Mouse (Mus musculus): Measurements from ENCODE around the gene Kirrel.

The Kirrel gene

DNA sequence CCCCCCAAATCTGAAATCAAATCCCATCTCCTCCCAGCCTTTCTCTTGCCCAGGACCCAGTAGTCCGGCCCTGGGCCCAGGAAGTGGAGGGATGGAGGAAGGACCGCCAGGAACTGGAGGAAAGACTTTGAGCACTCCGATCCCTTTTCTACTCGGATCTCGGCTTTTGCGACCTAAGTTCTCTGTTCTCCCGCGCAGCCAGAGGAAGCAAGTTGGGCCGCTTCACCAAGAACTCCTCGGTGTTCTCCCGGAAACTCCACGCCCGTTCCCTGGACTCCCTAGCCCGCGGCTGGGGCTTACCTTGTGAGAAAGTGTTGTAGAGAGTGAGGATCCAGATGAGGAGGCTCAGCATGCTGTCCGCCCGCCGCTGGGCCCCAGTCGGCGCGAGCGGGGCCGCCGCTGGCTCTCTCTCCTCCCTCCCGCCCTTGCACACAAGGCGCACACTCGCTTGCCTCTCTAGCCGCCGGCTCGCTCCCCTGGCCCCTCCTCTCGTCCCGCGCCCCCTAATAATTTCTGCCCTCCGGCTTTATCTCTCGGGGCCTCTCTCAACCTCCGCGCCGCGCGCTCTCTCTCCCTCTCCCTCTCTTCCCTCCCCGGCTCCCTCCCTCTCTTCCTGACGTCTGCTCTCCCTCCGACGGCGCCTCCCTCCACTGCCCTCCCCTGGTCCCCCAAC lies at the start of gene Kirrel:
Gene Kirrel, minus strand, starts transcription at position 652 of the 673 bp plus-strand sequence.
- DNase-seq (ENCODE audit: low spot score): peak; percentile 78

DNA sequence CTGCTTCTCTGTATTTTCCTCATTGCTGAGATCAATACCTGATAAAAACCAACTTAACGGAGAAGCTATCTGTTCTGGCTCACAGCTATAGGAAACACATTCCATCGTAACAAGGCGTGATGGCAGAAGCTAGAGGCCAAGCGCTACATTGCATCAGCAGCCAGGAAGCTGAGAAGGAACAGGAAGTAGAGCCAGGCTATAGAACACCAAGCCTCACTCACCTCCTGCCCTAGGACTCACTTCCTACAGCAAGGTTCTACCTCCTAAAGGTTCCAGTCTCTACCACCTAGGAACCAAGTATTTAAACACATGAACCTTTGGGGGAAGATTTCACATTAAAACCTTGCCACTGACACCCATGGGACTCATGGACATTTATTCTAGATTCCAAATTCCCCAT lies 49.1 kb upstream of the Kirrel start:
- DNase-seq (ENCODE audit: low spot score): no peak

DNA sequence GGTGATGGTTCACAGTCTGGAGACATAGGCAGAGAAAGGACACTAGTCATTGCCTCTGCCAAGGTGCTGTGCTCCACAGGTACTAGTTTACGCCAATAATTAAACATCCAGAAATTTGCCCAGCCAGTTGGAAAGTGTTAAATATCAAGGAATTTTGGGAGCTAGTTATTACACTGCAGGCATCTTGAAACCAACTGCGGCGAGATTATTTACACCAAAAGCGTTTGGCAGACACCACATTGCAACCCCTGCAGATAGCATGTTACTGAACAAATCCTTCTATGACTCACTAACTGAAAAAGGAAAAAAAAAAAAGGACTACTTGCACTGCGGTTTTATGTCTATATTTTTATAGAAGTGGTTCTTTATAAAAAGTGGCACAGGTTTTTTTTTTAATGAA lies 47.8 kb upstream of the Kirrel start:
- DNase-seq (ENCODE audit: low spot score): no peak

DNA sequence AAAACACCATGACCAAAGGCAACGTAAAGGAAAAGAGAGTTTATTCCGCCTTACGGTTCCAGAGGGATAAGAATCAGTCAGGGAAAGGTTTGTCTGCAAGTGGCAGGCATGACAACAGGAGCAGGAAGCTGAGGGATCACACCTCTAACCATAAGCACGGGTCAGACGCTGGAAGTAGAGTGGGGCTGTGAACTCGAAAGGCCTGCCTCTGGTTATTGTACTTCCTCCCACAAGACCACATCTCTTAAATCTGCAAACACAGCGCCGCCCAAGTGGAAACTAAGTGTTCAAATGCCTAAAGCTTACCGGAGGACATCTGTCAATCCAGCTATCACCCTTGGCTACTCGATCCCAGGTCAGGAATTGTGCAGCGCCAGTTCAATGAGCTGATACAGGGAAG lies 40.6 kb upstream of the Kirrel start:
- no peak for DNase-seq (ENCODE audit: low spot score)

DNA sequence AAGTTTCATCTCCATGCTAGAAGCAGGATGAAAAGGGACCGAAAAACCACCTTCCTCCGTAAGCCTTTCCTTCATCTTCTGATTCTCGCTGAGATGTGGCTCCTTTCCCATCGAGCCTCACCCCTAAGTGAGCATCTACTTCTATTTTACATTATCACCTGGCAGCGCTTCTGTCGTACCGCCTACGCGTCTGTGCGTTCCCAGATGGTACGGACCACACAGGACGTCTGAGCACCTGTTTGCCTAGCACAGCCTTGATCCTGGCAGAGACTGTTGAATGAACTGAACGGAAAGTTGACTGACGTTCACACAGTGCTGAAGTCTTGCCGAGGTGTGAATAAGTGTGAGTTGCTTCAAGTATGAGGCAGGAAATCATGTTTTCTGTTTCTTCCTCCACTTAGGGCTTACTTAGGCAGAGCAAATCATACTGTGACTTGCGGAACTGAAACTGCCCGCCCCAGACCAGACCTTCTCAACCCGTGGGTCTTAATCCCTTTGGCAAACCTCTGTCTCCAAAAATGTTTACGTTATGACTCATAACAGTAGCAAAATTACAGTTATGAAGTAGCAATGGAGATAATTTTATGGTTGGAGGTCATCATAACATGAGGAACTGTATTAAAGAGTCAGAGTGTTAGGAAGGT lies 39.8 kb upstream of the Kirrel start:
- DNase-seq (ENCODE audit: low spot score): no peak

DNA sequence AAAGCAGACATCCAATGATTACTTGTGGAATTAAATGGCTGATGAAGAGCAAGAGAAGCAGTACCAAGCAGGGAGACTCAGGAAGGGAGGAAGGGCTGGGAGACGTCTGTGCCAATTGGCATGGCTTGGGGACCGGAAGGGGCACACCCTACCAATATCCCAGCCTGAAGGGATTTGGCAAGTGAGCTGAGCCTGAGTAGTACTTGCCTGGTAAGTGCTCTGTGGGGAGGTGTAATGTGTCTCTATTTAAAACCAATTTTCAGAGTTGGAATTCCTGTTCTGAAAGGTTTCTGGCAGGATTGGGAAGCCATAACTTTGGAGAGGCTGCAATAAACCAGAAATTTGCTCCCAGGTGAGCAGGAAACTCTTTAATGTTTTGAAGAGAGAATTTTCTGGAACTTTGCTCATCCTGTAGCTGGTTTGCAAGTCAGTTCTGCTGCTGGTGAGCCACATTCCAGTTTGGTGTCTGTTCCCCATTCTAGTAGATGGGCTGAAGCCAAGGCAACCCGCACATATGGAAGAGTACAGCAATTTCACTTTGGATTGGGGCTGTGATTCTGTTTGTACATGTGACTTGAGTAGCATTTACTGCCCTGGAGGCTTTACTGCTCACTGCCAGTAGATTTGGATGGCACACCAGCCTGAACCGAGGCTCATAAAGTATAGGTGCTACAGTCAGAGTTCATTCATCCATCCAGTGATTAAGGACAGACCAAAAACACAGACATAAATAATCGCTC lies 32.0 kb upstream of the Kirrel start:
- DNase-seq (ENCODE audit: low spot score): no peak

DNA sequence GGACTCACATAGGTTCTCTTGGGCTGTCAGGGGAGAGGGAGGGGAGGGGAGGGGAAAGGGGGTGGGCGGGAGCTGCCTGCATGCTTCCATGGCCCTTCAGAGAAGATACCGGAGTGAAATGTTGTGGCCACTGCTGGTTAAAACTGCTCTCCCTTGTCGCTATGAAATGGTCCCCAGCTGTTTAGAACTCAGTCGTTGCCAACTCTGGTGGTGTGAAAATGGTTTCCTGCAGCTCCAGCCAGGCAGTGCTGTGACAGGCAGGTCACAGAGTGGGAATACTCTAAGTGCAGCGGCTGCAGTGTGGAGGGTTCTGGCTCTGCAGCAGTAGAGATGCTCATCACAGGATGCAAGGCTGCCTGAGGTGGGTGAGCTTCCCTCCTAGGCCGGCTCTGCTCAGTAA lies 22.1 kb upstream of the Kirrel start:
- no peak for DNase-seq (ENCODE audit: low spot score)

DNA sequence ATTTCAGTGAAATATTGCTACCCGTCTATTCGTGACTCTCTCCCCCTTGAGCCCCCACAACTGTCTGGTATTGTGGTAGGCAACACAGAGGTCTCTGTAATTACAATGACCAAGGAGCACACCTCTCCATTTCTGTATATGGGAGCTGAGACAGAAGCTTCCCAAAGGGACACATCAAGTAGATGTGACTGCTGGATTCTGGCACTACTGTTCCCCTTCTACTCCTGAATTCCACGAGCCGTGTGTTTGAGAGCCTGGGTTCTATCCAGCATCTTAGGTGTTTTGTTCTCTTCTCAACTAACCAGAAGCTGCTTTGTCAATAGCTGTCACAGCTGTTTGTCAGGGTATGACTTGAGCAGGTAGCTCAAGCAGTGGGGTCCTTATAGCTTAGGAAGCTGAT lies 20.5 kb upstream of the Kirrel start:
- DNase-seq (ENCODE audit: low spot score): no peak

DNA sequence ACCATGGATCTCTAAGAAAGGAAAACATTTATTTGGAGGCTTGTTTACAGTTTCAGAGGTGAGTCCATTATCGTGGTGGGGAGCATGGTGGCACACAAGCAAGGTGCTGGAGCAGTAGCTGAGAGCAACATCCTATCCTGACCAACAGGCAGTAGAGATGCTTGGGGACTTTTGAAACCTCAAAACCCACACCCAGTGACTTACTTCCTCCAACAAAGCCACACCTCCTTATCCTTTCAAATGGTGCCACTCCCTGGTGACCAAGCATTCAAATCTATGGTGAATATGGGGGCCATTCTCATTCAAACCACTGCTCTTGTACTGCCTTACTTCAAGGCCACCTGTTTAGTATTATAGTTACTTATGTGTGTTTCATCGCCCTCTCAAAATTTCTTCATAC lies 20.0 kb upstream of the Kirrel start:
- no peak for DNase-seq (ENCODE audit: low spot score)

DNA sequence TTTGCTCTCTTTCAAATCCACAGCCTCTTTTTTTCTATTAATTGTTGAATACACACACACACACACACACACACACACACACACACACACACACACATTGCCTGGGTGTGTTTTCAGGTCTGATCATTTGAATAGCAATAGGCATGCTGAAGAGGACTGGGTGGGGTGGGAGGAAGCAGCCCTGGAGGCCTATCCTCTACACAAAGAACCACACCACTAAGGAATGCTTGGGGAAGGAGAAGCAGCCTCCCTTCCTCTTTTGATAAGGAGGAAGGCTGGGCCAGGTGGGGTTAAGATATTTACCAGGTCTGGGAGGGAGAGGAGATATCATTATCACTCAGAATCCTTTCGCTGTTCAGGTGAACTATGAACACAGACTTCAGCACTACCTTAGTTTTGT lies 19.2 kb upstream of the Kirrel start:
- no peak for DNase-seq (ENCODE audit: low spot score)

DNA sequence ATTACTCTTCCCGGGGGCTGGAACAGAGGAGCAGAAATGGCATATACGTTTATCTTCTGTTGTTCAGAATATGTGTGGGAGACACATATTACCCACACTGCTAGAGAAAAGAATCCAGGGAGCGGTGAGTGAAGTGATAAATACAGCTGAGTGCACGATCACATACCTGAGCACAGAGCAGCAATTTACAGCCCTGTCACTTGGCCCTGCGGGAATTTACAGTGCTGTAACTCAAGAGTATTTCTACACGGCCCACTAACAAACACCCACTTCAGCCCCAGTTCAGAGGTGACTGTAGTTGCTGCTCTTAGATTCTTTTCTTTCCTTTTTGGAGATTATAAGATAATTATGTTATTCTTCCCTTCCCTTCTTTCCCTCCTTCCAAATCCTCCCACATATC lies 18.8 kb upstream of the Kirrel start:
- no peak for DNase-seq (ENCODE audit: low spot score)

DNA sequence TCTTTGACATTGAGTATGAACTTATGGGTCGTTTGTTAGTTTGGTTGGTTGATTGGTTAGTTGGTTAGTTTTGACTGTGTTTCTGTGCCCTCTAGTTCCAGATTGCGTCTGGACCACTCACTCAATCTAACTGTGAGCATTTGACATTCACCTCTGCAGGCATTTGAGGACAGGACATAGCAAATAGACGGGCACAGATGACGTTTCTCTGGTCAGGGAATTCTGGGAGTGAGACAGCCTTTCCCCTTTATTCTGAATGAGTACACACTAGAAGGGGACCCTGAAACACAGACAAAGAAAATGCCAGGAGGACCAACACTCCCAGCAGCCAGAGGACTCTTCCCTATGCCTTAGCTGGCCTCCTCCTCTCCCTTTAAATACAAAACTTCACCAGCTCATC lies 2.1 kb upstream of the Kirrel start:
- no peak for DNase-seq (ENCODE audit: low spot score)

DNA sequence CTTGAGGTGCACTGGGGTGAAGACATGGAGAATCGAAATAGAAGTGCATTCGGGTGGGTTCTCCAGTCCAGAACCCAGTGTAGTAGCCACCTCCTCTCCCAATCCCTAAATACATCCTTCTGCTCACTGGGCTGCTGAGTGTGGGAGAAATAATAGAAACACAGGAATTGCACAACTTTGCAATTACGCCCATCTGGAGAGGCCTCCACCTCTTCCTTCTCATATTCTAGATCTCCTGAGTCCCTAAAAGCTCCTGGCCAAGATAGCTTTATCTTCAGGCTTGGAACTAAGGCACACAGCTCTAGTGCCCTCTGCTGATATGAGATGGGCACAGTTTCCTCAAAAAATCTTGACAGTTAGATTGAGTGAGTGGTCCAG lies 880 bp upstream of the Kirrel start:
- no peak for DNase-seq (ENCODE audit: low spot score)

DNA sequence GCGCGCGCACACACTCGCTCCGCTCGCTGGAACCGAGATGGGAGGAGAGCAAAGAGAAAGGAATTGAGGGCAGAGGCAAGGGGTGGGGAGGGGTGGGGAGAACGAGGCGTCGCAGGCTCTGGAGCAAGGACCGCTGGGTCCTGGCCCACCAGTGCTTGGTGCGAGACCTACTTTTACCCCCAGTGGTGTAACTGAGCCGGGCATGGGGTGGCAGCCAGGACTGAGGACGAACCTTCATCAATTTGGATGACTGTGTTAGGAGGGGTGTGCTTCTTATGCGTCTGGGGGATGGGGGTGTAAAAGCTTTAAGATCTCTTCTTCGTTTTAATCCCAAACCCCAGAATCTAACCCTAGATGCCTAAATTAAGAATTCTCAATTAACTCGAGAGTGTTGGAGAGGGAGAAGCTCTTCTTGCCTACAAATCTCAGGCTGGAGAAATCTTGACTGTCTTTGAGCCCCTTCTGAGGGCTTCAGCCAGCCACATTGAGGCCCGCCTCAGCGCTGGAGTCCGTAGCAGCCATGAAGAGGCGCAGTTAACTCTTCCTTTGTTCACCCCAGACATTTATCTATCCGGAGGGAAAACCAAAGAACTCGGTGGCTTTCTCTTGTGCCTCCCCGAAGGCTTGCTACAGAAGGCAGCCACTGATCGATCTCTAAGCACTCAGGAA lies 356 bp upstream of the Kirrel start:
- no peak for DNase-seq (ENCODE audit: low spot score)

DNA sequence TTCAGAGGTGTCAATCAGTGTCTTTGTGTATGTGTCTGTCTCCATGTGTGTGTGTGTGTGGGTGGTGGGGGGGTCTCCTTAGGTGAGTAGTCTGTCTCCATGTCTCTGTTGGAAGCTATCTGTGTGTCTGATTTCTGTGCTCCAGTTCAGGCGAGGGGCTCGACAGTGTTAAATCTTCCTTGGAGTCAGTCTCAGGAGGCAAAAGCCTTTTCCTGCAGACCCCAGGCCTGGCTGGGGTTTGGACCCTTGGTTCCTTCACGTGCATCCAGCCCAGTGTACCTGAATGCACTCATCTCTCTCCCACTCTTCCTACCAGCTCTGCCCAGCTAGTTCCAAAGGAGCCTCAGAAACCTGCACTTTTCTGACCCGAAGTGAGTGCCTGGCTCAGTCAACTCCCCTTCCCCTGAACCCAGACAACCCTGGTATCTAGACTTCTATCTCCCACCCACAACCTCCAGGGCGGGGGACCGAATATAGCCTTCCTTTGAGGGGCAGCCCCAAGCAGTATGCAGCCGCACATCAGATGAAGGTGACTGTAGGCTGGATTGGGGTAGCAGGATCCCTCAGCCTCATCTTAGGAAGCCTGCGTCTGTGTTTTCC lies 961 bp downstream of the Kirrel start:
- DNase-seq (ENCODE audit: low spot score): no peak

DNA sequence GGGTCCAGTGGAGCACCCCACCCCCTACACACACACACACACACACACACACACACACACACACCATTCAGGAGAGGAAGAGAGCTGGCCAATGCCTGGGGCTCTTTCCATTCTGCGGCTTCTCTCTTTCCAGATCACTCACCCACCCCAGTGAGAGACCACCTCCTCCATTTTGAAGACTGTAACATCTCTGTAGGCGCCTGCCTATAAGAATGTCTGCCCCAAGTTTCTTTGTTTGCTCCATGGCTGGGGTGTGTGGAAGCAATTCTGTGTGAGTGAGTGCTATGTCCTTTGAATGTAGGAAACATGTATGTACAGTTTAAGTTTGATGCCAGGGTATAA lies 1.5 kb downstream of the Kirrel start:
- no peak for DNase-seq (ENCODE audit: low spot score)

DNA sequence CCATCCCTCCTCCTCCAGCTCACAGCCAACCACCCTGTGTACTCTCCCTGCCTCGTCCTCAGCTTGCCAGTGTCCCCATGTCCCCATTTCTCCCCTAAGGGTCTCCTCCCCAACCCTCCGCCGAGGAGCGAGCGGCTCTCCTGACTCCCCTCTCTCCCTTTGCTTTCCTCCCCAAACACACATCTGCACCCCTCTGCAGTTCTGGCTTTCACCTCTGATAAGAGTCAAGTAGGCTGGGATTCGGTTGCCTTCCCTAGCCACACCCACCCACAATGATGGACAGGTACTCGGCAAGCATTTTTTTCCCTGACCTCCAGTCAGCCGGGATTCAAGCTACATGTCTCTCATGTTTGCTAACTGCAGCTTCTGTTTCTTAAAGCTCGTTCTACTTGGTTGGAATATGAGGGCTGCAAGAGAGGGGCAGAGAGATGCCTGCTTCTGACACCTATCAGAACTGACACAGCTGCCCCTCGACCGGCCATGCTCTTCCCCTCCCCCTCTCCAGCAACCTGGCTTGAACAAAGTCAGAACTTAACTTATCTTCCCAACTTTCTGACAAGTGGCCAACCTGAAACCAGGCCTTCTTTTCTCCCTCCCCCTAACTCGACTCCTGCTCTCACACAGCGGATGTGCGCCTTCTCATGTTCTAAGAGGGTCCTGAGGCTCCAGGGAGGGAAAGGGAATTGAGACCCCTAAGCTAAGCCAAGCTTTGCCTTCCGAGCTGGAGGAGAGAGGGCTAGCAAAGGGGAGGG lies 2.0 kb downstream of the Kirrel start:
- no peak for DNase-seq (ENCODE audit: low spot score)

DNA sequence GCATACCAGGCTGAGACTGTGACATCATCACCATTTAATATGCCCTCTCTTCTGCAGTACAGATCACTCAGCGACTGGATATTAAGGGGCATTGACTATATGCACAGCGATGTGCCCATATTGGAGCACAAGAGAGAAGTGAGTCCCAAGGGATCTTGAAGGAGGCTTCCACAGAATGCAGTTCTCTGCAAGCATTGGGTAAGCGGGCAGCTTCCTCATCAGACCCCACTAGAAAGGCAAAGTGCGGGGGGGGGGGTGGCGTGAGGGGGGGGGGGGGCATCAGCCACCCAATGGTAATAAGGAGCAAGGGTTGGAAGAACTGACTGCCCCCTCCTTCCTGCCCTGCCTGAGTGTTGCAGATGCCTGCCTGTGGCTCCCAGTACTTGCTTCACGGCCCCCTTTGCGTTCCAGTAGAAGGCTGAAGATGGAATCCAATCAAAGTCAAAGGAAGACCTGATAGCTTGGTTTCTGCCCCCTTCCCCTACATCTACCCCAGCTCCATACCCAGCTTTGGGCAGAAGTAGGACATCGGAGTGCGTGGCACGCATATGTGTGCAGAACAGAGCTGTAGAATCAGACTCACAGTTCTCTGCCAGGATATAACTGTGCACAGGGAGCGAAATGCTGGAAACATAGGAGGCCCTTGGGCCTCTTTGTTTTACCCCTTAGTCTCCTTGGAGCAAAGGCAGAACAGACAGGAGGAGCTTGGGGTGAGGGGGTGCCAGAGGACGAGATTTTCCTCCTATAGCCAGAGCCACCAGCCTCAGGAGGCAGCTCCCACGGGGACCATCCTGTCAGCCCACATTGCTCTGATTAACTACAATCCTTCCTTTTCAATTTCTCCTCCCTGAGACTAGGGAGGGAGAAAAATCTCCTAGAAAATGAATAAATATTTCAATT lies 3.1 kb downstream of the Kirrel start:
- no peak for DNase-seq (ENCODE audit: low spot score)

DNA sequence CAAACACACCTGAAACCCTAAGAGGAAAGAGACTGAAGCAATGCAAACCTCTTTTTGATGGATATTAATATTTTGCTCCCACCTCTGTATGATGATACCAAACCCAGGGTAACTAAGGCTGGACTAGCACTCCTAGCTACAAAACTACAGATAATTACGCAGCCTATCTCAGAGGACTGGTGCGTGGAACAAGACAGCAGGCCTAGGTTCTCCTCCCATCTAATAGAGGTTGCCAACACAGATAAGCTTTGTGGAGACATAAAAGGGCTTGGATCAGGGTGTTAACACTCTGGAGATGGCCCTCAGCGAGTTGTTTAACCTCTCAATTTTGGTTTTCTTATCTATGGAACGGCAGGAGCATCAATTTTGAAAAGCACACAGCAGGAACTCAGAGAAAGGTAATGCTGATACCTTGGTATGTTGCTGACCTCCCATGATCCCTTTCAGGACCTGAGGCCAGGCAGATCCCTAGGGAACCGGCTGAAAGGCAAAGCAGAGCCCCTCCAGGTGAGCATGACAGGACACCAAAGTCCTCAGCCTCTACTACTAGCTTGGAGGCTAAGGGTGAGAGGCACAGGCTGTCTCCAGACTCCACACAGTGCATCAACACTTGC lies 5.0 kb downstream of the Kirrel start:
- no peak for DNase-seq (ENCODE audit: low spot score)

DNA sequence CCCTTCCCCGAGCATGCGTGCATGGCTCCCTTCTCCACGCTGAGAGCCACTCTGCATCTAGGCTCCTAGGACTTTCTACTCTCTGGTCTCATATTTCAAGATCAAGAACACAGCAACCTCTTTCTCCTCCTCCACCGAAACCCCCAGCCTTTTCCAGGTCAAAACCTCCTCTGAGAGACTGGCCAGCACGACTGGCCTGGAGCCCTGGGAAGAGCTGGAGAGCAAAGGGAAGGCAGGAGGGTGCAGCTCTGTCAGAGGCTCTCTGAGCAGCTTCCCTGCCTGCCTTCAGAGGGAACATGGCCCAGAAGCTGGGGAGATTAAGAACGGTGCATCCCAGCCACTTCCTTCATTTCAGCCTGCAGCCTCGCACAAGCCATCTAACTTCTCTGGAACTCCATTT lies 5.8 kb downstream of the Kirrel start:
- DNase-seq (ENCODE audit: low spot score): no peak

All from ovary, adult 18-20 months (tissue).